Mouse (Mus musculus) urinary bladder, postnatal 14 days (tissue): ENCODE results near the gene C2cd4b.

Experiments used
- DNase-seq: peaks from one replicate; pipeline ENCODE4 v3.0.0; 2021; ENCODE audit warnings: low spot score

C2cd4b gene

GRCm38 (mm10) chr9:67759163-67759955 lies at the start of gene C2cd4b:
TSS of gene C2cd4b (plus strand) at chr9:67759437.
- DNase-seq, result peak; percentile 32

GRCm38 (mm10) chr9:67711051-67711877 lies 48.0 kb upstream of the C2cd4b start:
- DNase-seq, result peak; percentile 69

- DNase-seq, result no peak
These were observed 47.1 kb upstream of the C2cd4b start for GRCm38 (mm10) chr9:67712146-67712545.

- DNase-seq, result no peak
These were observed 42.2 kb upstream of the C2cd4b start for GRCm38 (mm10) chr9:67717081-67717480.

- DNase-seq, result no peak
These were observed 40.6 kb upstream of the C2cd4b start for GRCm38 (mm10) chr9:67718596-67718995.

GRCm38 (mm10) chr9:67720150-67720549 lies 39.1 kb upstream of the C2cd4b start:
- DNase-seq, result no peak

- peak; percentile 17 for DNase-seq
These were observed 36.9 kb upstream of the C2cd4b start for GRCm38 (mm10) chr9:67722378-67722777.

- DNase-seq, result no peak
These were observed 34.0 kb upstream of the C2cd4b start for GRCm38 (mm10) chr9:67725196-67725595.

- DNase-seq, result no peak
These were observed 25.5 kb upstream of the C2cd4b start for GRCm38 (mm10) chr9:67733716-67734115.

GRCm38 (mm10) chr9:67735426-67735825 lies 23.8 kb upstream of the C2cd4b start:
- DNase-seq, result peak; percentile 25

GRCm38 (mm10) chr9:67741256-67741655 lies 18.0 kb upstream of the C2cd4b start:
- no peak for DNase-seq

- DNase-seq, result no peak
These were observed 5.6 kb upstream of the C2cd4b start for GRCm38 (mm10) chr9:67753411-67754182.

GRCm38 (mm10) chr9:67754713-67755112 lies 4.5 kb upstream of the C2cd4b start:
- no peak for DNase-seq

- peak; percentile 69 for DNase-seq
These were observed 551 bp upstream of the C2cd4b start for GRCm38 (mm10) chr9:67758686-67759085.

GRCm38 (mm10) chr9:67759956-67760764 lies 923 bp downstream of the C2cd4b start:
- peak; percentile 29 for DNase-seq

- no peak for DNase-seq
These were observed 1.8 kb downstream of the C2cd4b start for GRCm38 (mm10) chr9:67760991-67761390.

GRCm38 (mm10) chr9:67763326-67763725 lies 4.1 kb downstream of the C2cd4b start:
- no peak for DNase-seq

- DNase-seq, result no peak
These were observed 7.2 kb downstream of the C2cd4b start for GRCm38 (mm10) chr9:67766405-67766804.

GRCm38 (mm10) chr9:67766948-67767347 lies 7.7 kb downstream of the C2cd4b start:
- DNase-seq, result no peak

- no peak for DNase-seq
These were observed 9.6 kb downstream of the C2cd4b start for GRCm38 (mm10) chr9:67768843-67769242.

GRCm38 (mm10) chr9:67769401-67769800 lies 10.2 kb downstream of the C2cd4b start:
- DNase-seq, result no peak
